Mouse (Mus musculus) erythroblast, adult 5-6 weeks (primary cell): ENCODE results near the gene Hes5. TPM values are rescaled to one million over a fixed set of nuclear protein-coding genes. Genes with fewer than 3 reads are reported as not detected.

Experiments
- ATAC-seq: replicated peaks from 2 replicates; pipeline ENCODE4 v1.8.0; 2016; ENCODE audit warnings: moderate number of reproducible peaks, mild to moderate bottlenecking, moderate TSS enrichment, inconsistent platforms; ENCODE audit not compliant: poor library complexity, low FRiP score, severe bottlenecking
- total RNA-seq, 2 experiments: library from RNA; stranded (forward) in 1 of 2; stranded (reverse) in 1 of 2; fragments of 150-400 nt in 1 of 2; fragments of 200-764, 138-1000 nt in 1 of 2; gene quantifications; 2 replicates each; pipeline versions ENCODE4 v1.2.3 to v1.2.4; 2015 to 2017; ENCODE audit warnings: low replicate concordance in 2 of 2

Hes5 gene
- total RNA-seq, 2 experiments from 2014 or later = not detected

- ATAC-seq = no peak
These were observed 2.6 kb downstream of the Hes5 start for GRCm38 (mm10) chr4:154963190-154963836.

- peak; percentile 89 for ATAC-seq
These were observed 3.3 kb downstream of the Hes5 start, which contains the start of gene Pank4 for GRCm38 (mm10) chr4:154963901-154964580. Gene Pank4 (plus strand): TSS chr4:154964123.

- ATAC-seq = peak; percentile 50
These were observed 4.0 kb downstream of the Hes5 start for GRCm38 (mm10) chr4:154964581-154965235.

GRCm38 (mm10) chr4:154965856-154966255 is 5.1 kb downstream of the Hes5 start:
- no peak for ATAC-seq

- ATAC-seq = no peak
These were observed 6.5 kb downstream of the Hes5 start for GRCm38 (mm10) chr4:154967173-154967572.

- ATAC-seq = no peak
These were observed 11.8 kb downstream of the Hes5 start for GRCm38 (mm10) chr4:154972546-154972945.

- ATAC-seq = no peak
These were observed 13.5 kb downstream of the Hes5 start for GRCm38 (mm10) chr4:154974163-154974611.

- ATAC-seq = 0 out of 2 replicates have a peak, but pooled peaks have one; percentile 22
These were observed 19.4 kb downstream of the Hes5 start for GRCm38 (mm10) chr4:154980110-154980509.

- no peak for ATAC-seq
These were observed 20.4 kb downstream of the Hes5 start for GRCm38 (mm10) chr4:154981076-154981475.

- ATAC-seq = peak; percentile 28; the same call in 1 of the 2 replicates
These were observed 20.8 kb downstream of the Hes5 start for GRCm38 (mm10) chr4:154981530-154981929.

GRCm38 (mm10) chr4:154982247-154983120 is 21.8 kb downstream of the Hes5 start:
- ATAC-seq = no peak

- ATAC-seq = no peak
These were observed 23.0 kb downstream of the Hes5 start for GRCm38 (mm10) chr4:154983767-154984166.

- ATAC-seq = no peak
These were observed 24.5 kb downstream of the Hes5 start for GRCm38 (mm10) chr4:154985151-154985777.

GRCm38 (mm10) chr4:154986096-154986495 is 25.4 kb downstream of the Hes5 start:
- peak; percentile 54 for ATAC-seq

GRCm38 (mm10) chr4:154986750-154987149 is 26.0 kb downstream of the Hes5 start:
- ATAC-seq = no peak

- no peak for ATAC-seq
These were observed 34.2 kb downstream of the Hes5 start for GRCm38 (mm10) chr4:154994876-154995275.

GRCm38 (mm10) chr4:154996572-154997154 is 35.9 kb downstream of the Hes5 start:
- no peak for ATAC-seq

GRCm38 (mm10) chr4:154999379-154999778 is 38.7 kb downstream of the Hes5 start:
- ATAC-seq = no peak

- no peak for ATAC-seq
These were observed 44.6 kb downstream of the Hes5 start for GRCm38 (mm10) chr4:155005278-155005677.
